Comparison of ENCODE assay signal across 18 mouse cellular contexts in the genomic region with DNA sequence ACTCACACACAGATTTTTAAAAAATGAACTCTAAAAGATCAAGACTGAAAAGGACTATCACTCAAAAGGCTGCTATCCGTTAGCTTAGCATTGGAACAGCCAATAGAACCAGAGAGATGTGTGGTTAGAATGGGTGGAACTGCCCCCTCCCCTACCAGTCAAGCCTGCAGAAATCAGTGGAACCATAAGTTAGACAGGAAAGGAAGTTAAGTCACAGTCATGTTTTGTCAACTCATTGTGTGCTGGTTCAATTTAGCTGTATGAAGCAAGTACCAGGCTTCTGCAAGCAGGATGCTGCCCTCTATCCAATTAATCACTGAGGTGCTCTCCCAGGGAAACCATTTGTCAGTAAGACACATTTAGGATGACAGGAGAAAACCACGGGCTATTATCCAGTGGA.
"Had no signal": no experiment of that assay in that cellular context is flagged by ENCODE, and none has a peak within 500 bp of the region (broad histone marks: within the 10 kb centered on the region; RNA-seq: fewer than 3 reads in every experiment).

No protein-coding gene starts in this region.

- H3K9ac ChIP-seq: kidney, embryonic 15.5 days; limb, embryonic 12.5 days; limb, embryonic 15.5 days; liver, embryonic 14.5 days; lung, embryonic 15.5 days; midbrain, embryonic 12.5 days; midbrain, embryonic 15.5 days; neural tube, embryonic 13.5 days had no signal

- H3K9me3 ChIP-seq: kidney, embryonic 15.5 days; limb, embryonic 12.5 days; limb, embryonic 15.5 days; lung, embryonic 15.5 days; midbrain, embryonic 12.5 days; midbrain, embryonic 15.5 days; neural tube, embryonic 13.5 days had no signal

- ATAC-seq: midbrain, embryonic 15.5 days had no signal

- H3K4me3 ChIP-seq: kidney, embryonic 15.5 days; limb, embryonic 12.5 days; limb, embryonic 15.5 days; lung, embryonic 15.5 days; midbrain, embryonic 12.5 days; midbrain, embryonic 15.5 days; neural tube, embryonic 13.5 days had no signal

- H3K36me3 ChIP-seq: kidney, embryonic 15.5 days; limb, embryonic 12.5 days; limb, embryonic 15.5 days; lung, embryonic 15.5 days; midbrain, embryonic 12.5 days; midbrain, embryonic 15.5 days; neural tube, embryonic 13.5 days had no signal

- H3K27me3 ChIP-seq: kidney, embryonic 15.5 days; limb, embryonic 12.5 days; limb, embryonic 15.5 days; lung, embryonic 15.5 days; midbrain, embryonic 12.5 days; midbrain, embryonic 15.5 days; neural tube, embryonic 13.5 days had no signal

- H3K4me1 ChIP-seq: limb, embryonic 15.5 days; midbrain, embryonic 12.5 days; midbrain, embryonic 15.5 days had no signal

- H3K27ac ChIP-seq: kidney, embryonic 15.5 days; limb, embryonic 12.5 days; limb, embryonic 15.5 days; liver, embryonic 14.5 days; lung, embryonic 15.5 days; midbrain, embryonic 12.5 days; midbrain, embryonic 15.5 days; neural tube, embryonic 13.5 days had no signal

- DNase-seq: kidney, adult 11 months; kidney, adult 8-10 months; kidney, postnatal 10 days; kidney, postnatal 36 days; left cerebral cortex, postnatal 4 days; lung, adult 18-20 months; lung, postnatal 10 days; lung, postnatal 36 days; retina, postnatal 1 day; right cerebral cortex, postnatal 25 days had no signal
